In genomic region chr11:116306126-116306982, GRCm38 (mm10) we compare ENCODE assay signal across 8 mouse cellular contexts. TPM values are rescaled to one million over a fixed set of nuclear protein-coding genes. Genes with fewer than 3 reads are reported as not detected.
DNase-seq lines count a peak whose midpoint lies in the region; ATAC-seq lines count a peak whose summit lies in the region.

No protein-coding gene starts in this region.

- peak; percentile 97 for DNase-seq in CD4-positive, CD25-positive, alpha-beta regulatory T cell, adult 2 months (ENCODE audit: low read depth, low spot score)
- DNase-seq in fat pad, adult 2 months (ENCODE audit: extremely low read depth, low read depth, low spot score): peak; percentile 28
- DNase-seq in kidney, postnatal 10 days: peak; percentile 97
- DNase-seq in natural killer cell, adult 2 months (ENCODE audit: low spot score in 2 of 2): peak; percentile 85 to 91

- WGBS in heart, embryonic 13.5 days: 2% methylated on average over 53 of the region's 53 CpGs
- 2% methylated on average over 53 of the region's 53 CpGs for WGBS in liver, embryonic 12.5 days (ENCODE audit: insufficient replicate concordance)
- 1% methylated on average over 53 of the region's 53 CpGs for WGBS in stomach, embryonic 15.5 days

- no peaks in the 10 kb centered on the region for H3K9me3 ChIP-seq in heart, embryonic 13.5 days
- H3K9me3 ChIP-seq in liver, embryonic 12.5 days (replicated peaks): no peaks in the 10 kb centered on the region
- no peaks in the 10 kb centered on the region for H3K9me3 ChIP-seq in stomach, embryonic 15.5 days

- peak overlapping the region; percentile 14; the same call in 1 of the 2 replicates for H3K27ac ChIP-seq in brown adipose tissue, adult 24 weeks (replicated peaks; ENCODE audit: low read depth, low read length)
- 0 out of 2 replicates have a peak overlapping the region, but pooled peaks have one; percentile 13 for H3K27ac ChIP-seq in heart, embryonic 13.5 days (replicated peaks)
- peak overlapping the region; percentile 84 for H3K27ac ChIP-seq in liver, embryonic 12.5 days
- H3K27ac ChIP-seq in stomach, embryonic 15.5 days: no peak overlapping the region

- peaks cover 40% of the 10 kb centered on the region for H3K36me3 ChIP-seq in heart, embryonic 13.5 days
- H3K36me3 ChIP-seq in liver, embryonic 12.5 days: peaks cover 37% of the 10 kb centered on the region
- peaks cover 21% of the 10 kb centered on the region for H3K36me3 ChIP-seq in stomach, embryonic 15.5 days

- H3K27me3 ChIP-seq in heart, embryonic 13.5 days (replicated peaks): peaks cover 5% of the 10 kb centered on the region; the same call in 1 of the 2 replicates
- H3K27me3 ChIP-seq in liver, embryonic 12.5 days (replicated peaks): no peaks in the 10 kb centered on the region
- no peaks in the 10 kb centered on the region for H3K27me3 ChIP-seq in stomach, embryonic 15.5 days (replicated peaks)

- peak overlapping the region; percentile 89 for H3K4me2 ChIP-seq in heart, embryonic 13.5 days
- peak overlapping the region; percentile 83 for H3K4me2 ChIP-seq in liver, embryonic 12.5 days
- peak overlapping the region; percentile 88 for H3K4me2 ChIP-seq in stomach, embryonic 15.5 days

- ATAC-seq in heart, embryonic 13.5 days (ENCODE audit: extremely low read depth, insufficient number of reproducible peaks, low FRiP score, low TSS enrichment): peak; percentile 87
- peak; percentile 80 for ATAC-seq in liver, embryonic 12.5 days
- peak; percentile 91 for ATAC-seq in stomach, embryonic 15.5 days (ENCODE audit: insufficient read depth, low FRiP score, low read depth)

- H3K4me3 ChIP-seq in brown adipose tissue, adult 24 weeks (ENCODE audit: insufficient read depth, low read depth, low read length): peak overlapping the region; percentile 90
- H3K4me3 ChIP-seq in heart, embryonic 13.5 days: peak overlapping the region; percentile 70
- peak overlapping the region; percentile 79 for H3K4me3 ChIP-seq in liver, embryonic 12.5 days
- H3K4me3 ChIP-seq in stomach, embryonic 15.5 days (replicated peaks): peak overlapping the region; percentile 61

- H3K9ac ChIP-seq in heart, embryonic 13.5 days: peak overlapping the region; percentile 88
- H3K9ac ChIP-seq in liver, embryonic 12.5 days: peak overlapping the region; percentile 79
- H3K9ac ChIP-seq in stomach, embryonic 15.5 days: peak overlapping the region; percentile 68

- H3K4me1 ChIP-seq in brown adipose tissue, adult 24 weeks (ENCODE audit: control insufficient read depth, insufficient read depth, insufficient read length, low read length): peaks cover 5% of the 10 kb centered on the region
- H3K4me1 ChIP-seq in heart, embryonic 13.5 days: peaks cover 7% of the 10 kb centered on the region
- H3K4me1 ChIP-seq in liver, embryonic 12.5 days: peaks cover 41% of the 10 kb centered on the region
- H3K4me1 ChIP-seq in stomach, embryonic 15.5 days: peaks cover 8% of the 10 kb centered on the region

RNA-seq across cellular contexts. Expression of gene Exoc7, which starts 0.7 kb away (rescaled TPM):
- polyA plus RNA-seq in brown adipose tissue, adult 24 weeks (2012; ENCODE audit: insufficient read depth, insufficient read length, missing spikeins): 61.2 and 74.2 TPM in 2 replicates
- 45.0 and 46.0 TPM in 2 replicates for polyA plus RNA-seq in heart, embryonic 13.5 days (2015; fragmentation: Nextera tagmentation; extraction: Ambion mirVana)
- polyA plus RNA-seq in liver, embryonic 12.5 days (2016; fragmentation: Nextera tagmentation; extraction: Ambion mirVana): 29.7 and 31.8 TPM in 2 replicates
- 52.3 and 52.9 TPM in 2 replicates for polyA plus RNA-seq in stomach, embryonic 15.5 days (2015; fragmentation: Nextera tagmentation; extraction: Ambion mirVana)

RNA-seq across cellular contexts. Expression of gene Galr2, which starts 25.6 kb away (rescaled TPM):
- polyA plus RNA-seq in brown adipose tissue, adult 24 weeks (2012; ENCODE audit: insufficient read depth, insufficient read length, missing spikeins): not detected in 2 replicates
- polyA plus RNA-seq in heart, embryonic 13.5 days (2015; fragmentation: Nextera tagmentation; extraction: Ambion mirVana): not detected in 2 replicates
- polyA plus RNA-seq in liver, embryonic 12.5 days (2016; fragmentation: Nextera tagmentation; extraction: Ambion mirVana): not detected in 2 replicates
- 0.15 and 0.35 TPM in 2 replicates for polyA plus RNA-seq in stomach, embryonic 15.5 days (2015; fragmentation: Nextera tagmentation; extraction: Ambion mirVana)

RNA-seq across cellular contexts. Expression of gene Foxj1, which starts 28.8 kb away (rescaled TPM):
- not detected in 2 replicates for polyA plus RNA-seq in brown adipose tissue, adult 24 weeks (2012; ENCODE audit: insufficient read depth, insufficient read length, missing spikeins)
- polyA plus RNA-seq in heart, embryonic 13.5 days (2015; fragmentation: Nextera tagmentation; extraction: Ambion mirVana): 0.09 and 0.14 TPM in 2 replicates
- 1.2 and 1.4 TPM in 2 replicates for polyA plus RNA-seq in liver, embryonic 12.5 days (2016; fragmentation: Nextera tagmentation; extraction: Ambion mirVana)
- 0.97 and 1.1 TPM in 2 replicates for polyA plus RNA-seq in stomach, embryonic 15.5 days (2015; fragmentation: Nextera tagmentation; extraction: Ambion mirVana)

RNA-seq across cellular contexts. Expression of gene Srp68, which starts 32.3 kb away (rescaled TPM):
- 23.4 and 31.3 TPM in 2 replicates for polyA plus RNA-seq in brown adipose tissue, adult 24 weeks (2012; ENCODE audit: insufficient read depth, insufficient read length, missing spikeins)
- 63.6 and 64.6 TPM in 2 replicates for polyA plus RNA-seq in heart, embryonic 13.5 days (2015; fragmentation: Nextera tagmentation; extraction: Ambion mirVana)
- polyA plus RNA-seq in liver, embryonic 12.5 days (2016; fragmentation: Nextera tagmentation; extraction: Ambion mirVana): 66.4 and 66.8 TPM in 2 replicates
- polyA plus RNA-seq in stomach, embryonic 15.5 days (2015; fragmentation: Nextera tagmentation; extraction: Ambion mirVana): 89.5 and 101 TPM in 2 replicates

Comparison
In these comparisons a context has a peak if more than half of its experiments do, and no peak if none do; other contexts are left out.
1. DNase-seq: peak in every context shown above with its lines; median percentile 97 in CD4-positive, CD25-positive, alpha-beta regulatory T cell, adult 2 months; 97 in kidney, postnatal 10 days; 88 in natural killer cell, adult 2 months; 28 in fat pad, adult 2 months.